Mouse (Mus musculus) bone marrow, adult 2 months (tissue): ENCODE measurements around the gene Zfp287. TPM values are rescaled to one million over a fixed set of nuclear protein-coding genes. Genes with fewer than 3 reads are reported as not detected.

ENCODE experiments used
- H3K27ac ChIP-seq: fragments of 200-500 bp; 2 replicates; pipeline ENCODE4 v1.5.1; 2012; ENCODE audit warnings: low read depth, mild to moderate bottlenecking, control low read depth, inconsistent platforms, low read length; ENCODE audit not compliant: control insufficient read depth, poor library complexity, insufficient read depth
- H3K4me1 ChIP-seq: fragments of 200-500 bp; 2 replicates; pipeline ENCODE4 v1.6.1; 2011; ENCODE audit warnings: low read length; ENCODE audit not compliant: control insufficient read depth, insufficient read depth
- H3K4me3 ChIP-seq: fragments of 200-500 bp; replicated peaks from 2 replicates; pipeline ENCODE3; 2011; ENCODE audit warnings: mild to moderate bottlenecking, low read depth, low read length, control low read depth; ENCODE audit not compliant: control insufficient read depth
- CTCF ChIP-seq: fragments of 200-500 bp; IDR thresholded peaks from 2 replicates; pipeline ENCODE4 v1.5.1; 2011; ENCODE audit warnings: low read length, control low read depth; ENCODE audit not compliant: control insufficient read depth, insufficient read depth
- POLR2A ChIP-seq: fragments of 200-500 bp; IDR thresholded peaks from 2 replicates; pipeline ENCODE4 v1.6.1; 2011; ENCODE audit warnings: low read depth, mild to moderate bottlenecking, control low read depth, low read length, borderline replicate concordance; ENCODE audit not compliant: control insufficient read depth
- WGBS: fragments of 180-500 bp; shearing (Covaris S2); methylation state at CpG from one replicate; pipeline ENCODE4 v1.1.7; 2018; 5-methylcytosine and 5-hydroxymethylcytosine counted together
- polyA plus RNA-seq: library from polyadenylated mRNA; stranded (reverse); fragments of >200 nt; gene quantifications from 2 replicates; pipeline ENCODE4 v1.2.4, GENCODE M21; 2011; ENCODE audit warnings: low replicate concordance; ENCODE audit not compliant: missing spikeins, insufficient read depth, insufficient read length

The Zfp287 gene
- polyA plus RNA-seq, 1 experiment = 2.3 TPM

- no peak overlapping the region for H3K4me3 ChIP-seq
- H3K4me1 ChIP-seq = peaks cover 4% of the 10 kb centered on the region; the same call in 1 of the 2 replicates
- TF ChIP-seq CTCF (no peak), POLR2A (no peak)
- WGBS = 91% methylated on average over 5 of the region's 5 CpGs
- no peak overlapping the region for H3K27ac ChIP-seq
Measured at GRCm38 (mm10) chr11:62668986-62669385, 62.7 kb downstream of the Zfp287 start.

GRCm38 (mm10) chr11:62664250-62664649 lies 67.5 kb downstream of the Zfp287 start:
- TF ChIP-seq CTCF (no peak), POLR2A (no peak)
- 28% methylated on average over 6 of the region's 6 CpGs for WGBS
- Histone ChIP-seq H3K4me3 (no peak overlapping the region), H3K27ac (no peak overlapping the region), H3K4me1 (peaks cover 4% of the 10 kb centered on the region; the same call in 1 of the 2 replicates)

- TF ChIP-seq POLR2A (no peak), CTCF (no peak)
- Histone ChIP-seq H3K4me1 (peaks cover 4% of the 10 kb centered on the region; the same call in 1 of the 2 replicates), H3K4me3 (no peak overlapping the region), H3K27ac (no peak overlapping the region)
- WGBS = 46% methylated on average over 4 of the region's 4 CpGs
Measured at GRCm38 (mm10) chr11:62660885-62661284, 70.8 kb downstream of the Zfp287 start.

GRCm38 (mm10) chr11:62652080-62652479 lies 79.6 kb downstream of the Zfp287 start:
- H3K4me1 ChIP-seq = no peaks in the 10 kb centered on the region
- no peak for TF ChIP-seq CTCF
- no peak for TF ChIP-seq POLR2A

GRCm38 (mm10) chr11:62651563-62651962 lies 80.1 kb downstream of the Zfp287 start:
- no peak for TF ChIP-seq CTCF
- TF ChIP-seq POLR2A = no peak
- Histone ChIP-seq H3K27ac (no peak overlapping the region), H3K4me3 (no peak overlapping the region), H3K4me1 (no peaks in the 10 kb centered on the region)
- 81% methylated on average over 3 of the region's 3 CpGs for WGBS

More at GRCm38 (mm10) chr11:62652080-62652479, 79.6 kb downstream of the Zfp287 start:
- no peak overlapping the region for H3K27ac ChIP-seq
- WGBS = 85% methylated on average over 3 of the region's 3 CpGs
- H3K4me3 ChIP-seq = no peak overlapping the region

Other genes starting within 250 kb of the Zfp287 start
- gene Cenpv, start 192.6 kb downstream of the Zfp287 start, polyA plus RNA-seq = 20.9 and 22.2 TPM in 2 replicates
- 467 and 492 TPM in 2 replicates for gene Ubb, start 180.7 kb downstream of the Zfp287 start, polyA plus RNA-seq
- 10.0 and 22.0 TPM in 2 replicates for gene Trpv2, start 157.4 kb downstream of the Zfp287 start, polyA plus RNA-seq
- gene Lrrc75a, start 83.4 kb downstream of the Zfp287 start, polyA plus RNA-seq = 0.49 and 2.5 TPM in 2 replicates
- 5.2 and 6.8 TPM in 2 replicates for gene Mmgt2, start 83.2 kb downstream of the Zfp287 start, polyA plus RNA-seq
- not detected in 2 replicates for gene Gm10428, start 21.2 kb upstream of the Zfp287 start, polyA plus RNA-seq
- gene Zfp286, start 57.6 kb upstream of the Zfp287 start, polyA plus RNA-seq = 1.9 and 2.6 TPM in 2 replicates
- 1.5 and 4.3 TPM in 2 replicates for gene Trim16, start 88.3 kb upstream of the Zfp287 start, polyA plus RNA-seq
- 0.79 and 2.5 TPM in 2 replicates for gene Fbxw10, start 115.2 kb upstream of the Zfp287 start, polyA plus RNA-seq
- 6.4 and 11.0 TPM in 2 replicates for gene Tvp23b, start 147.6 kb upstream of the Zfp287 start, polyA plus RNA-seq
- not detected in 2 replicates for gene Cdrt4, start 219.3 kb upstream of the Zfp287 start, polyA plus RNA-seq